Mouse (Mus musculus) testis, adult 2 months (tissue): ENCODE data around the gene Psme2.

Experiments used
- CTCF ChIP-seq: fragments of 200-500 bp; IDR thresholded peaks from 2 replicates; pipeline ENCODE4 v1.5.1; 2012; ENCODE audit warnings: low read depth, mild to moderate bottlenecking, inconsistent platforms, low read length, moderate library complexity; ENCODE audit not compliant: control insufficient read depth, insufficient read depth, insufficient replicate concordance
- POLR2A ChIP-seq: fragments of 200-500 bp; IDR thresholded peaks from 2 replicates; pipeline ENCODE4 v1.6.1; 2012; ENCODE audit warnings: low read depth, mild to moderate bottlenecking, inconsistent platforms, low read length, moderate library complexity; ENCODE audit not compliant: control insufficient read depth

DNA sequence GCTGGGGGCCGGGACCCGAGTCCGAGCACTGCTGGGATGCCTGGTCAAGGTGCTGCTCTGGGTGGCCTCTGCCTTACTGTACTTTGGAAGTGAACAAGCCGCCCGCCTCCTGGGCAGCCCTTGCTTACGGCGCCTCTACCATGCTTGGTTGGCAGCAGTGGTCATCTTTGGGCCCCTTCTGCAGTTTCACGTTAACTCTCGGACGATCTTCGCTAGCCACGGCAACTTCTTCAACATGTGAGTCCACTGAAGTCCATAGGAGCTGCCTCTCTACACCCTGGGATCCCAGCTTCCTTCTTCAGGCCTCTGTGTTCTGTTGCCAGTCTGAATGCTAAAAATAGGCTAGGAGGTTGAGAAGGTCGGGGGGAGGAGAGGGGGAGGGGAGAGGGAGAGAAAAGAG is 15.2 kb downstream of the Psme2 start:
- no peak for TF ChIP-seq POLR2A
- no peak for TF ChIP-seq CTCF
